Mouse (Mus musculus) olfactory bulb, adult 2 months (tissue): ENCODE data around the gene Smarce1.

Experiments used
- CTCF ChIP-seq: fragments of 200-500 bp; IDR thresholded peaks from 2 replicates; pipeline ENCODE4 v1.5.1; 2012; ENCODE audit warnings: low read depth, mild to moderate bottlenecking, low read length, moderate library complexity; ENCODE audit not compliant: insufficient read depth
- POLR2A ChIP-seq: fragments of 200-500 bp; IDR thresholded peaks from 2 replicates; pipeline ENCODE4 v1.6.1; 2012; ENCODE audit warnings: mild to moderate bottlenecking, low read depth, low read length, moderate library complexity; ENCODE audit not compliant: insufficient read depth

GRCm38 (mm10) chr11:99252671-99253070 lies 21.9 kb upstream of the Smarce1 start:
- TF ChIP-seq CTCF (no peak), POLR2A (no peak)
